Mouse (Mus musculus) erythroid progenitor cell, adult 5-6 weeks (primary cell): ENCODE results near the gene Cyfip2. TPM values are rescaled to one million over a fixed set of nuclear protein-coding genes. Genes with fewer than 3 reads are reported as not detected.

Source experiments
- ATAC-seq: replicated peaks from 2 replicates; pipeline ENCODE4 v1.8.0; 2016; ENCODE audit warnings: moderate number of reproducible peaks, mild to moderate bottlenecking, moderate TSS enrichment, inconsistent platforms; ENCODE audit not compliant: poor library complexity, low FRiP score, severe bottlenecking
- total RNA-seq, 2 experiments: library from RNA; stranded (forward) in 1 of 2; stranded (reverse) in 1 of 2; fragments of 150-400 nt in 1 of 2; fragments of 186-747, 209-891 nt in 1 of 2; gene quantifications; 2 replicates each; pipeline versions ENCODE4 v1.2.3 to v1.2.4; 2015 to 2017; ENCODE audit warnings: low replicate concordance in 2 of 2

The Cyfip2 gene
- total RNA-seq, 2 experiments from 2014 or later, result 13.5 to 56.6 TPM

DNA sequence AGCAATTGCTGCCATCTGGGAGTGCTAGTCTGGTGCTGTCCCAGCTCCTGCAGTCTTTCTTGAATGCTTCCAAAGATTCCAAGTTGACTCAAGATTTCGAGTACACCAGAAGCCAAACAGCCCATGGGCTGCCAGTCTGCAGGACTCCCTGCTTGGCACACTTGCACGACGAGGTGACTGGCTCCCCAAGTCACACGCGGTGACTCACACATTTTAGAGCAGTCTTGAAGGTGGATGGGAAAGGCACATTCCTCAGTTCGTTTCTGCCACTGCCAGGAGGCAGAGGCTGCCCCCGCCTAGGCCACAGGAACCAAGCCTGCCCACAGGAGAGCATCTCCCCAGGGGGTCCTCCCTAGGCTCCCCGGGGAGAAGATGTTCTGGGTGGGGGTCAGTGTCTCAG, 66.7 kb downstream of the Cyfip2 start:
- ATAC-seq, result no peak

DNA sequence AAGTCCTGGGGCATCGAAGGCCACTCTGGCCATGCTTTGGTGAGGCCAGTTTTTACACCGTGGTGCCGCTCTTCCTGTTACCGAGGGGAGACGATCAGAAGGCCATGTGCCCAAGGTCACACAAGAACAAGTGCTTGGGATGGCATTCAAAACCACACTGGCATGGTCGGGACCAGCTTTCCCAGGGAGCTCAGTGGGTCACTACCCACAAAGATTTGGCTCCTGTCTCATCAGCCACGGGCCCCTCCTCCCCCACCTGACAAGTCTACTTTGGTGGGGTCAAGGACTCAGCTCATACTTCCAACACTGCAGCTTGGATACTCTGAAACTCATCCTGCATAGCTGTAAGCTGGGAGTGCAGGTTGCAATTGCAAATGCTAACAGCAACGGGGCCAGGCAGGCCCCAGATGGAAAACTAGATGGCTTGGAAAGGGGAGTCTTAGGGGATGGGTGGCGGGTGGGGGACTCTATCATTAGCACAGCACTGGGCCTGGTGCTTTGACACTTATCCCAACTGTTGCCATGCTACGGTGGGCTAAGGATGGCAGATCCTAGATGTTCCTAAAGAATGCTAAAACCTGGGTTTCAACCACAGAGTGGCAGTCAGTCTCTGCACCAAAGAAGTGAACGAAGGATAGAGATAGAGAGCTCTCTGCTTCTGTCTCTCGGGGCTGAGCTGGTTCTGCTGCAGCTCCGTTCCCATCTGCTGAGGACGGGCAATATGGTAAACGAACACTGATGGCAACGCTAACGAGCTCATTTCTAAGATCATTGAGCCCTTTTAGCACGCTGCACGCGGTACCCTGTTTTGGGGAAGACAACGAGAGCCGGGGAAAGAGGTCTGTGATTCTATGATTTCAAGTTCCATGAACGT, 67.7 kb downstream of the Cyfip2 start:
- no peak for ATAC-seq

DNA sequence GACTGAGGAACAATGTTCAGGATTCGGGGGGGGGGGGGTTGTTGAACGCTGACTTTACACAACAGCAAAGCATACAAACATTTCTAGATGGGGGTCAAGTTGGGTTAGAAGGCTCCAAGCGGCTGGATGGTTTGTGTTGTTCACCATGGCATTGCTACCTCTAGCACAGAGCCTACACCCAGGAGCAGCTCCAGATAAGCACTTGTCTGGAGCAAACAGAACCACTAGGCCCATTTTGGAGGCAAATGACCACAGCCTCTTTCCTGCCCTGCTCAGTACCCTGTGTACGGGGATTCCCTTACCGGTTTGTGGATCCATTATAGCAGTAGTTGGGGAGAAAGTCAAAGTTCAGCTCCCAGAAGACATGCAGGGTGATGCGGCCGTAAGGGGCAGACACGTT, 70.7 kb downstream of the Cyfip2 start:
- ATAC-seq, result 0 out of 2 replicates have a peak, but pooled peaks have one; percentile 39

DNA sequence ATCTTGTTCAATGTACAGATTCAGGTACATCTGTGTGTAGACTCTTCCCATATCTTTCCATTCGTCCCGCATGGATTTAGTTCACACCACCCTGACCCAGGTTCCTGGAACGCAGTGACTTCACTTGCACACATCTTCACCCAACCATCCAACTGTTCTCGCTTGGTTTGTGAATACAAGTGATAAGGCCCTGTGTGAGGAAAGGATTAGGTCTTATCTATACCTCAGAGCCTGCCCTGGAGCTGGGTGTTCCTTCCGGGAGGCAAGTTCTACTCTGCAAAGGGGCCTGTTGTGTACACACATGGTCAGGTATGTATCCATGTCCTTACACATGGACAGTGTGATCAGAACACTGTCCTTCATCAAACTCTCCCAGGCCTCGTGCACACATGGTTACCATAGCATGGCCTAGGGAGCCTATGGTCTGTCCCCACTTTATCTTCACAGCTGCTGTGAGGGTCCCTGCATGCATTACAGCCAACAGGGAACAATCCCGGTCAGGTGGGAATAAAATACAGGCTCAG, 71.4 kb downstream of the Cyfip2 start:
- ATAC-seq, result peak; percentile 82

DNA sequence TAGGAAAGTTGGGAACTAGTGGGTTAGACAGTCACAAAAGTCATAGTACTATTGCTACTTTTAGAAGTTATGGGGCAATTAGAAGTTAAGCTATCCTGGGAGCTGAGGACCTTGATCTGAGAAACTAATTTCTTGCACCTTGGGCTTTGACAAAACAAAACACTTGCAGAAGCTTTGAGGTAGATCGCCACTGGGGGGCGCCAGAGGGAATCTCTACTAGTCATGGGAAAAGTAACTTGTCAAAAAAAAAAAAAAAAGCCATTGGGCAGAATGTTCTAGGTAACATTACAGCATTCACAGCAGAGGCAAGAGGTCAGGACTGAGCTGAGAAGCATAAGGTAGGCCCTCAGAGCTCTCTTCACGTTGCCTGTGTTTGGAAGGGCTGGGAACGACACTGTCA, 75.7 kb downstream of the Cyfip2 start:
- no peak for ATAC-seq

DNA sequence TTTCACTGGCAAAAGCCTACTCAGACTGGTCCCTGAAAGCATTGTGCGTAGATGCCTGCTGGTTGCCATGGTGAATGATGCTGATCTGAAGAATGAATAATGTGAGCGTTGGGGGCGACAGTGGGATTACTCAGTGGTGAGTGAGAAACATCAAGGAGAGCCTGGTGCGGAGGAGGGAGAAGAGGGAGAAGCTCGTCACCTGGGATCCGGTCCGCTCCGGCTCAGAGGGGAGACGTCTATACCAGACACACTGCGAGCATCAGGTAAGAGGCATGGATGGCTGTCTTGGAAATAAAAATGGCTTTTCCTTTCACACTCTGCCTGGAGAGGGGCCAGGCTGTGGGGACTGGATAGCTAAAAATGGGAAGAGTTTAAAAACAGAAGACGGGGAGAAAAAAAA, 77.3 kb downstream of the Cyfip2 start, which contains the start of gene Fndc9:
TSS of gene Fndc9 (plus strand) at position 198 of the 400 bp plus-strand sequence.
- ATAC-seq, result no peak

DNA sequence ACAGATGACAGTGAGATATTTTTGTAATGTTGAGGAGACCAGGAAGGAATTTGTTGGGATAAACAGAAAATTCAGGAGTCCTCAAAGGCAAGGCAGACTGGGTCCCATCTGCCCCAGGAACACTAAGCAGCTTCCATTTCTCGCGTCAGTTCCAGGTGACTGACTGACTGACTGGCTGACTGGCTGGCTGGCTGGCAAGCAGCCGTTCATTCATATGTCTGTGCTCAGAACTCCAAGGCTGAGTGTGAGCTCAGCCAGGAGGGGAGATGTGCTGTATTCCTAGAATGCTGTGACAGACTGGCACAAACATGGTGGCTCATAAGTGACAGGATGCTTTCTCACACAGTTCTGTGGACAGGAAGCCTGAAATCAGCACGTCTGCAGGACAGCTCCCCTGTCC, 78.7 kb downstream of the Cyfip2 start:
- ATAC-seq, result no peak

DNA sequence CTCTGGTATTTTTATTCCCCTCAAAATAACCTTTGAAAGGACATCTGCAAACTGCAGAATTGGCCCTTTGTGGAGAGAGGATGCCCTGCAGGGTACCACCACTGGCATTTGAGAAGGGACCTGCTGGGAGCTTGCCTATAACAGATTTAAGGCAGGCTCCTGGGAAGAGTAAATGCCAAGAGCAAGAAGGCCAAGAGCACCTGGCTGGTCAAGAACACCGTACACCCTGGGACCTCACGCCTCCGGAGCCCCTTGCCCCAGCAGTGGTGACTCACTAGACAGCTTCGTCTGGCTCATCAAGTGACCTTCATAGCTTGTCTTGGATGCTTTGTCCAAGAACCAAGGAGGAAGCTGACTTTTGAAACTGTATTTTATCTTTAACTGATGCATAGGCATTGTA, 79.9 kb downstream of the Cyfip2 start:
- no peak for ATAC-seq

DNA sequence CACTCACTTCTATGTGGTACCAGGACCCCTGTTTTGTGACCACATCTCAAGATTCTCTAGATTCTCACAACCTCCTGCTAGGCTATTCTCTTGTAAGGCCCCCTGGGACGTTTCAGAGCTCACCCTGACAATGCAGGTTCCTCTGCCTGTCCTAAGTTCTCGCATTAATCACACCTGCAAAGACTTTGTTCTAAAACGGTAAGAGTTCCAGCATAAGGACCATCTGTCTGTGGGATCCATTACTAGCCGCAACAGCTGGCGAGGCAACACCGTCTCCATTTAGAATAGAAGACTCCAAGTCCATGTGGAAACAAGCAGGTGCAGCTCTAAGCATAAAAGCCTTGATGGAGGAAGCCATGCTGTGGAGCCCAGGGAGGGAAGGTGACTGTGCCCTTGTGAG, 82.5 kb downstream of the Cyfip2 start:
- no peak for ATAC-seq

DNA sequence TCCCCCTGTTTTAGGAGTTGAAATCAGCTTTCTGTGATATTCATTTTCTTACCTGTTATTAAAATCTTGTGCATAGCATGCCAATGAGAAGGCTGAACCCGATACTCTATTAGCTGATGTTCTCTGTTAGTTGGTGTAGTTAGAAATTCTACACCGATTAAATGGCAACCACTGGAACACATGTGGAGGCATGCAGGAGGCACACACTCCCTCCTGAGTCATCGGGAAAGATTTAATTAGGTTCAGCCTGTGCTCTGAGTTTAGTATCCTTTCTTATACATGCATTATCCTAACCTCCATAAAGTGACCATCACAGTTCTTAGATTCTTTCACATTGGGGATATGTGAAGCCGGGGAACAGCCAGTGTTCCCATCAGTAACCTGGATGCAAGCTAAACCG, 87.3 kb downstream of the Cyfip2 start:
- ATAC-seq, result no peak

DNA sequence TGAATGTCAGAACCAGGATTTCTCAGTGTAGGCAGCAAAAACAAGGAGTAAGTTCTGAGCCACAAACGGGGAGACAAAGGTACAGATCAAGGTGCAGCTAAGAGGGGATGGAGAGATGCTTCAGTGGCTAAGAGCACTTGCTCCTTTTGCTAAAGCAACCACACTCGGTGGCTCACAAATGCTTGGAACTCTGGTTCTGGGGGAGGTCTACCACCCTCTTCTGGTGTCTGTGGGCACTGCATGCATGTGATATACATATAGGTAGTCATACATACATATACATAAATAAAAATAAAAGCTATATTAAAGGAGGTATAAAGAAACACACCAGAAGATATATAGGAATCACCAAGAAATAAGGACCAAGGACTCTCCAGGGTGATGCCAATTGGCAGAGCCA, 89.1 kb downstream of the Cyfip2 start:
- ATAC-seq, result no peak

DNA sequence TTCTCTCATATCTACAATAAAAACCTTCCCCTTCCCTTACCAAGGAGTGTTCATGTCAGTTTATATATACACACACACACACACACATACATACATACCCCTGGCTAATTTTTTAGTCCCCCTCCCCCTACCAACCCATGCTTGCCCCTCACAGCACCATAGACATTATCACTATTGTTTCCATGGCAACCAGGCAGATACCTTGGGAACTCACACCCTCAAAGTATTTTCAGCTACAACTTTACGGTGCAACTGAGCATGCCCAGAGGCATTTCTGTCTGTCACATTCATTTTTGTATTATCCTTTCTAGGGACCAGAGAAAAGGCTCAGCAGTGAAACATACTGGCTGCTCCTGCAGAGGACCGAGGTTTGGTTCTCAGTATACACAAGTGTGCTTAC, 92.4 kb downstream of the Cyfip2 start:
- ATAC-seq, result no peak

DNA sequence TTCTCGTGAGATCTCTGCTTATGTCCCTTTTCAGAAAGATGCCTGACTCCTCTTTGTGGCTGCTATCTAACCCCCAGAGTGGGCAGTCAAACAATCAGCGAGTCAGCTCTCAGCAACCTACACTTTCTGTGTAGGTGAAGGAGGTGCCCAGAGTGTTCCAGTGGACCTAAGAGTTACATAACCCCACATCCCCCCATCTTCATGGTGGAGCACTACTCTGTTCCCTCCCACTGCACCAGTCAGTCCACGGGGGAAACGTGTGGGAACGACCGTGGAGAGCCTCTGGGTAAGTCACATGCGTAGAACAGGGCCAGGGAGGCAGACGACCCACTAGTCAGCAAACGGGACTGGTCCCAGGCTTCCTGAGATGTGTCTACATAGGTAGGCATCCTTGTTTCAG, 93.3 kb downstream of the Cyfip2 start:
- no peak for ATAC-seq

DNA sequence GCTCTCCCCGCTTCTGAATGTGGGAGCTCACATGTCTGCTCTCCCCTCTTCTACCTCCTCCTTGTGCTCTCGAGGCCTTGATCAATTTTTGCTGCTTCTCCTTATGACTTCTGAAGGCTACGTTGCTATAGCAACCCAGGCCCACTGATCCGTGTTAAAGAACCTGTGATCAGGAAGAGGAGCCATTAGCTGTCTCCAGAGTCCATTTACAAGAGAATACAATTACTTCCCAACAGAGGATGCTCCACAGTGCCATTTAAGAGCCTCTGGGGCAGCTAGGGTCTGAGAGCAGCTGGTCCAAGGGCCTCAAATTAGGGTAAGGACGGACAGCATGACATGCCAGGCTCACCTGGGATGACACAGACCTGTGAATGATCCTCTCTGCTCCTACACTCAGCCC, 94.1 kb downstream of the Cyfip2 start:
- no peak for ATAC-seq

DNA sequence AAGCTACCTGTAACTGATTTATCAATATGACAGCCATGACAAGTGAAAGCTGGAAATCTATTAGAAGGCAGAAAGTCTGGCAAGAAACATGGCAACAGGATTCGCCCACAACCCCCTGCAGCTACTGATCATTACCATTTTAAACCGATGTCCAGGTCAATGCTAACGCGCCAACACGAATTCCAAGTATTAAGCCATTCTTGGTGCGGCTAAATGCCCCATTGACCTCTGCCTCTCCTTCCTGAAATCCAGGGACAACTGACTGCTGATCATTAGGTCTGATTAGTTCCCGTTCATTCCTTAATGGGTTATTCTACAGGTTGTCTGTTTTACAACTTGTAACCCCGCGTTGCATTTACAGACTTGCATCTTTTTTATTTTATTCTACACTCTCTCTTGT, 95.0 kb downstream of the Cyfip2 start:
- no peak for ATAC-seq

DNA sequence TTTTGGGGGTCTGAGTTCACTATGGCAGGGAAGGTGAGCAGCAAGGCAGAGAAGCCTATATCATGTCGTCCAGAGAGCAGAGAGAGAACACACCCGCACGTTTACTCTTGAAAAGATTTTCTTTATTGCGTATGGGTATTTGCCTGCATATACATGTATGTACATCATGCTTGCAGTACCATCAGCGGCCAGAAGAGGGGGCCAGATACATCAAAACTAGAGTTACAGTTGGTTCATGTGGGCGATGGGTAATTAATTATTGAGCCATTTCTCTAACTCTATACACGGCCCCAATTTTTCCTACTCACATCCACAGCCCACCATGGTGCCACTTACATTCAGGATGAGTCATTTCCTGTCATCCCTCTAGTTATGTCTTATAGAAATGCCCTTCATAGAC, 96.0 kb downstream of the Cyfip2 start:
- ATAC-seq, result no peak

DNA sequence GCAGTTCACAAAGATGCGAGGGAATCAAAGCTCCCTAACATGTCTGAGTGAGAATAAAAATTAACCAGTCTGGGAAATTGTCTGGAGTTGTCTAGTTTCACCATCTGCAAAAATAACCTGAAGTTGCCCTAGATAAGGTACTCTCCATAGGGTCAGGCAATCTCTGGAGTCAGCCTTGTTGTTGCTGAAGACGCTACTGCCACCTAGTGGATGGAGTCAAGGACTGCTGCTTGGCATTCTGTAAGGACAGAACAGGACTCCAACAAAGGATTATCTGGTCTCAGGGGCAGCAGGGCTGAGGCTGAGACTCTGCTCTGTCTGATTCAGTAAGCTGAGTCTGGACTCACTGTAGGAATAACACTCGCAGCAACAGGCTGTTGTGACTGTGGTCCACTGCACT, 97.3 kb downstream of the Cyfip2 start:
- ATAC-seq, result peak; percentile 78

DNA sequence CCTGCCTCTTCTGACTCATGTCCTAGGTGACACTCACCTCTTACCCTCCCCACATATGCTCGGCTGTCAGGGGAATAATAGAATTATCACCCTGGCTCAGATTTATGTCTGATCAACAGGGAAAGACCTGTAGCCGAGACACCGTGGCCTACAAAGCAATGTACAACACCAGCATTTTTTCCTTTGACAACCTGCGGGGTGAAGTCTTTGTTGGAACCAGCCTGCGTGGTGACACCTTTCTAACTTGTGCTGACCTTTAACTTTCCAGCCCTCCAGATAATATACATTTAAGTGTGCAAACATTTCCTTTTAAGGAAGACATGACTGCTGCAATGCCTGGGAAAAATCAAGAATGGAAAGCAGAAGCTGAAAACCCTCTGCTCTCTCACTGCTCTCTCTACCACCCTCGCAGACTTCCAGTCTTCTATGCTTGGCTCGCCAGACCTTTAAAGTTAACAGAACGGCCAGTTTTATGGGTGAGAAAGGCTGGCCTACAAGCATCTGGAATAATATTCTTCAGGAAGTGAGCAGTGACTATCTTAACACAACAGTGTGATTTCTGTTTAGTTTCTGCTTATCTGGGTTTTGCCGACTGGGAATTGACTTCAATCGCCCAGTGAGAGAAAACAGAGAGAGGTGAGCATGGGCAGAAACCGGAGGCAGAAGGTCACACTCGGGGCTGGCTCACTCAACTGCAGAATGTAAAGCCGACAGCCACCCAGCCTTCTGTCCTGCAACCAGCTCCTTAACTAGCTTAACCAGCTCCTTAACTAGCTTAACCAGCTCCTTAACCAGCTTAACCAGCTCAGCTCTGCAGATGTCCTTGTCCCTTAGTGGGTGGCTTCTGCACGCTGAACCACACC, 98.1 kb downstream of the Cyfip2 start:
- no peak for ATAC-seq

DNA sequence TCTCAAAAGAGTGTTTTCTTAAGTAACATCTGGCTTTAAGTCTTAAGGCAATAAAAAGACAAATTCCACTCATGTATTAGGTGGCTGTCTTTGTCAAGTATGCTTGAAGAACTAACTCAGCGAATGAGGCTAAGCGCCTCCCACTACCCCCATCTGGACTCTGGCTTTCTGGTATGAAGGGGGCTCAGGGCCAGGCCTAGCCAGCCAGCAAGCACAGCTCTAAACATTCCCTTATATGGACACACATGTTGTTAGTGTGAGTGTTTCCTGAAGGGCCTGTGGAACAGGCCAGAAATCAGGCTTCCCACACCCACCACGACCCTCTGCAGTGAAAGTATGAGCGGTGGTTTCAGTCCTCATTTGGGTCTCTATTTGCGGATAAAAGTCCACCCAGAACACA, 98.8 kb downstream of the Cyfip2 start:
- no peak for ATAC-seq

DNA sequence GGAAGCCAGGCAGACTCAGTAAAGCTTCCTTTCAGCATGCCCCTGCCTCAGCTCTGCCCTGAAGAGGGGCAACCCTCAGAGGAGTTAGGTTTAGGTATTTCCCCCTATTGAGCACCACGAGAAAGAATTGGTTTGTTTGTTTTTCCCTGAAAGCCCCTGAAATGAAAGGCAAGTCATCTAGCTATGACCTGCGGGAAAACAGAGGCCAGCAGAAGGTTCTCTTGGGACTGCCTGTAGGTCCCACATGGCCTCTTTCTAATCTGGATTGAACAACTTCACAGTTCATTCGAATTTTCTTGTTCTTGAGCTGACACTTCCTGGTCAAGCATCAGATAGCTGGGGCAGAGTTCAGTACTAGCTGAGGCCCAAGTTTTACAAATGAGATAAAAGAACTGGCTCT, 100.8 kb downstream of the Cyfip2 start:
- no peak for ATAC-seq

DNA sequence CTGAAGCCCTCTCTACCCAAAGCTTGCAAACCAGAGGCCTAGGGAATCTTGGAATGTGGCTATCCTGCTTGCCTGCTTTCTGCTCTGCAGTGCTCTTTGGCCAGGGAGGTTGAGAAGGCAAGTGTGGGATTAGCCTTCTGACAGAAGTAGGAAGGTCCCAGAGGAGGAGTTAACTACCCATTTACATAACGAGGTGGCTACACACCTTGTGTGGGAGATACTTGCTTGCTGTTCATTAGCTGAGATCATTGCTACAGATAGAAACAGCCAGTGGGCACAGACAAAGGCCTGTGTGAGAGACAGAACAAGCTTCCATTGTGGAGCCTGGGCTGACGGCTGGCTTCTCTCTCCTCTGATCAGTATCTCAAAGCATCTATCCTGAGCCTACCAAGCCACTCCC, 102.8 kb downstream of the Cyfip2 start:
- ATAC-seq, result no peak
